Mouse (Mus musculus) B cell, adult 67 days (primary cell): ENCODE measurements around the gene Cpsf4l. TPM values are rescaled to one million over a fixed set of nuclear protein-coding genes. Genes with fewer than 3 reads are reported as not detected.

Experiments
- total RNA-seq, 2 experiments: library from RNA; stranded (reverse); gene quantifications; 4 replicates each; pipeline ENCODE4 v1.2.4; 2023

Gene Cpsf4l
- not detected for total RNA-seq

GRCm38 (mm10) chr11:113709731-113710256 is at the start of gene Cpsf4l:
TSS of gene Cpsf4l (minus strand) at chr11:113710017.

GRCm38 (mm10) chr11:113751484-113752084 is 41.8 kb upstream of the Cpsf4l start, which contains the start of gene Cdc42ep4:
TSS of gene Cdc42ep4 (minus strand) at chr11:113751881.

GRCm38 (mm10) chr11:113683957-113684706 is 25.7 kb downstream of the Cpsf4l start, which contains the start of the genes Fam104a and D11Wsu47e:
TSS of gene Fam104a (minus strand) at chr11:113684155.
TSS of gene D11Wsu47e (plus strand) at chr11:113684412.

GRCm38 (mm10) chr11:113649353-113650210 is 60.2 kb downstream of the Cpsf4l start, which contains the start of gene Slc39a11:
TSS of gene Slc39a11 (minus strand) at chr11:113650079.

GRCm38 (mm10) chr11:113648690-113649352 is 61.0 kb downstream of the Cpsf4l start, which contains the start of gene Cog1:
TSS of gene Cog1 (plus strand) at chr11:113649169.

Other genes starting within 250 kb of the Cpsf4l start
- not detected for gene Sstr2, start 90.7 kb downstream of the Cpsf4l start, total RNA-seq
- gene Cog1, start 60.8 kb downstream of the Cpsf4l start, total RNA-seq, result 10 to 100 TPM; 55.1 to 58.5 TPM
- gene Slc39a11, start 59.9 kb downstream of the Cpsf4l start, total RNA-seq, result 1 to 10 TPM; 4.7 to 7.2 TPM
- gene Fam104a, start 25.9 kb downstream of the Cpsf4l start, total RNA-seq, result 10 to 100 TPM; 22.2 to 23.0 TPM
- gene D11Wsu47e, start 25.6 kb downstream of the Cpsf4l start, total RNA-seq, result 10 to 100 TPM; 21.3 to 31.3 TPM
- 1 to 10 TPM; 3.6 to 4.9 TPM for gene Cdc42ep4, start 41.9 kb upstream of the Cpsf4l start, total RNA-seq